Mouse (Mus musculus): ENCODE data around the gene Mab21l3. TPM values are rescaled to one million over a fixed set of nuclear protein-coding genes. Genes with fewer than 3 reads are reported as not detected.

Mab21l3 gene
- total and polyA plus RNA-seq, 3 experiments: 1.9 to 3.4 (median 2.8) TPM

GRCm38 (mm10) chr3:101867001-101867421 is 18.3 kb upstream of the Mab21l3 start:
- Histone ChIP-seq H3K9ac (ENCODE audit: insufficient read depth, low read depth) (no peak overlapping the region), H3K27me3 (replicated peaks) (no peaks in the 10 kb centered on the region), H3K4me1 (ENCODE audit: control insufficient read depth in 1 of 2, insufficient read depth in 2 of 2) (peaks cover under 1 to 3% of the 10 kb centered on the region in 2 experiments; a peak in 3 of 4 replicates), H3K79me2 (replicated peaks; ENCODE audit: control insufficient read depth, extremely low read depth, insufficient read depth, poor library complexity, severe bottlenecking) (no peaks in the 10 kb centered on the region), H3K9me3 (replicated peaks; ENCODE audit: low read length) (no peaks in the 10 kb centered on the region), H3K4me3 (replicated peaks in 1 of 3; ENCODE audit: low read depth in 2 of 3, low read length in 2 of 3, poor library complexity in 1 of 3) (no peak overlapping the region), H3K36me3 (replicated peaks in 1 of 2; ENCODE audit: control insufficient read depth in 1 of 2, insufficient read depth in 1 of 2, low read length in 1 of 2) (peaks cover 8 to 21% of the 10 kb centered on the region in 2 experiments), H3K27ac (ENCODE audit: insufficient read depth, low read depth) (no peak overlapping the region), H3K4me2 (ENCODE audit: insufficient read depth, low read depth, poor library complexity, severe bottlenecking) (no peak overlapping the region)
- in situ Hi-C loops (cut with MboI; ENCODE audit: low pct_ligation_motif_present, low pct_unique_long_range_greater_than_20kb, low sequenced_read_pairs): no loop called here
- dilution Hi-C loops (cut with MboI; ENCODE audit: extremely low pct_ligation_motif_present, extremely low pct_unique_long_range_greater_than_20kb, low sequenced_read_pairs): no loop called here
- no peak for TF ChIP-seq PAX5 (IDR thresholded peaks at IDR 0.05; ENCODE audit: low read length)
- TF ChIP-seq ZNF384 (IDR thresholded peaks at IDR 0.05; ENCODE audit: low read depth, low read length): no peak
- TF ChIP-seq MXI1 (IDR thresholded peaks at IDR 0.05; ENCODE audit: low read depth, low read length): no peak
- no peak for TF ChIP-seq TBP (conservative IDR thresholded peaks at IDR 0.05; ENCODE audit: low read depth, low read length)
- TF ChIP-seq KAT2A (IDR thresholded peaks at IDR 0.05; ENCODE audit: insufficient replicate concordance, low read length): no peak
- TF ChIP-seq ZMIZ1 (IDR thresholded peaks at IDR 0.05; ENCODE audit: low read depth, low read length): no peak
- TF ChIP-seq RAD21 (IDR thresholded peaks at IDR 0.05; ENCODE audit: low read depth, low read length): no peak
- TF ChIP-seq ETS1 (conservative IDR thresholded peaks at IDR 0.05; ENCODE audit: low read depth, low read length): no peak
- no peak for TF ChIP-seq SMC3 (IDR thresholded peaks at IDR 0.05; ENCODE audit: low read depth, low read length)
- TF ChIP-seq ZKSCAN1 (IDR thresholded peaks at IDR 0.05; ENCODE audit: borderline replicate concordance, low read depth, low read length): no peak
- TF ChIP-seq MEF2A (IDR thresholded peaks at IDR 0.05; ENCODE audit: borderline replicate concordance, low read depth, low read length): no peak
- no peak for TF ChIP-seq POLR2AphosphoS2 (IDR thresholded peaks at IDR 0.05; ENCODE audit: low read depth, low read length)
- TF ChIP-seq BHLHE40 (IDR thresholded peaks at IDR 0.05; ENCODE audit: low read depth, low read length): no peak
- no peak for TF ChIP-seq EP300 (IDR thresholded peaks at IDR 0.05; ENCODE audit: low read length)
- TF ChIP-seq MAX (IDR thresholded peaks at IDR 0.05; ENCODE audit: low read length): no peak
- TF ChIP-seq HCFC1 (IDR thresholded peaks at IDR 0.05; ENCODE audit: low read depth, low read length): no peak
- no peak for TF ChIP-seq JUN (IDR thresholded peaks at IDR 0.05; ENCODE audit: insufficient read depth, low read depth, low read length)
- no peak for TF ChIP-seq NELFE (IDR thresholded peaks at IDR 0.05; ENCODE audit: low read depth, low read length)
- no peak for TF ChIP-seq MAFK (IDR thresholded peaks at IDR 0.05; ENCODE audit: insufficient replicate concordance, low read length)
- no peak for DNase-seq (ENCODE audit: extremely low read depth)

DNA sequence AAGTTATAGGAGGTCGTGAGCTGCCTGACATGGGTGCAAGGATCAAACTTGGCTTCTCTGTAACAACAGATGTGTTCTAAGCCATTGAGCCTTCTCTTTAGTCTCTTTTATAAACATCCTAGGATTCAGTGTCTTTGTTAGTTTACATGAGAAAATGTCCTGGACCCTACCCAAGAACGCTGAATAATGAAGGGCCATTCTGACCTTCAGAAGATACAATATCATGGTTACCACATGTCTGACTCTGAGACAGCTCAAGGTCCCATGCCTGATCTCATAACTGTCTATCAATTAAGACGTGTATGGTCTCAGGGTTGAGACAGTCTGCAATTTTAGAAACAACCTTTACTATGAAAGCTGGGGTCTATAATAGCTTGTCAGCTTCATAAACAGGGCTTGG is 13.1 kb upstream of the Mab21l3 start:
- H3K27me3 ChIP-seq (replicated peaks): no peaks in the 10 kb centered on the region
- peaks cover 22 to 38% of the 10 kb centered on the region in 2 experiments for H3K36me3 ChIP-seq (replicated peaks in 1 of 2; ENCODE audit: control insufficient read depth in 1 of 2, insufficient read depth in 1 of 2, low read length in 1 of 2)
- peaks cover 0 to 3% of the 10 kb centered on the region in 2 experiments; a peak in 1 of 4 replicates for H3K4me1 ChIP-seq (ENCODE audit: control insufficient read depth in 1 of 2, insufficient read depth in 2 of 2)
- dilution Hi-C loops (cut with MboI; ENCODE audit: extremely low pct_ligation_motif_present, extremely low pct_unique_long_range_greater_than_20kb, low sequenced_read_pairs): no loop called here
- no peak overlapping the region for H3K4me3 ChIP-seq (replicated peaks in 1 of 3; ENCODE audit: low read depth in 2 of 3, low read length in 2 of 3, poor library complexity in 1 of 3)
- no peak for DNase-seq (ENCODE audit: extremely low read depth)
- no peak overlapping the region for H3K4me2 ChIP-seq (ENCODE audit: insufficient read depth, low read depth, poor library complexity, severe bottlenecking)
- no peaks in the 10 kb centered on the region for H3K9me3 ChIP-seq (replicated peaks; ENCODE audit: low read length)
- H3K79me2 ChIP-seq (replicated peaks; ENCODE audit: control insufficient read depth, extremely low read depth, insufficient read depth, poor library complexity, severe bottlenecking): no peaks in the 10 kb centered on the region
- no peak overlapping the region for H3K27ac ChIP-seq (ENCODE audit: insufficient read depth, low read depth)
- no peak overlapping the region for H3K9ac ChIP-seq (ENCODE audit: insufficient read depth, low read depth)
- TF ChIP-seq USF1 (IDR thresholded peaks at IDR 0.05; ENCODE audit: low read depth, low read length) (no peak), UBTF (IDR thresholded peaks at IDR 0.05; ENCODE audit: low read depth, low read length) (no peak), JUND (conservative IDR thresholded peaks at IDR 0.05; ENCODE audit: low read depth, low read length) (no peak), GABPA (IDR thresholded peaks at IDR 0.05; ENCODE audit: insufficient replicate concordance, low read depth, low read length) (no peak), POLR2A (IDR thresholded peaks at IDR 0.05; ENCODE audit: low read depth, low read length) (no peak), NELFE (IDR thresholded peaks at IDR 0.05; ENCODE audit: low read depth, low read length) (no peak), MAX (IDR thresholded peaks at IDR 0.05; ENCODE audit: low read length) (no peak)
- in situ Hi-C loops (cut with MboI; ENCODE audit: low pct_ligation_motif_present, low pct_unique_long_range_greater_than_20kb, low sequenced_read_pairs): loop anchor here (5.0 kb wide), 1 partner anchor 35 kb away; no protein-coding TSS in a partner anchor

All from CH12.LX (cell line).